Mouse (Mus musculus): Measurements from ENCODE around the gene Klf1.

Klf1 gene

DNA sequence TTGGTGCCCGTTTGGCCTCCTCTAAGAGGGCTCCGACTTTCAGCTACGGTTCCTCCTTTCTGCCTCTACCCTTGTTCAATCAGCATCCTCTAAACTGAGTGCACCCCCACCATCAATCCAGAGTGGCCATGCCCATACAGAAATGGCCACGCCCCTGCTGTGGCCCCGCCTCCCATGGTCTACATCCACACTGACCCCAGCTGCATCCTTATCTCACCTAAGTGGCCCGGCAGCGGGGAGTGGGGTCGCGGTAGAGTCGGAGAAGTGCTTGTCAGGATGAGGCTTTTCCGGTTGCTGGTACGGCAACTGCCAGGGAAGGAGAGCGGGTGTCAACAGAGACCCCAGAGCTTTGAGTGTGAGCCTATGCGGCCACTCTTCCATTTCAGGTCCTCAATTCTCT is 33.8 kb downstream of the Klf1 start:
- no peak for DNase-seq (ENCODE audit: low spot score)

- DNase-seq (ENCODE audit: low spot score) = no peak
These were observed 34.6 kb downstream of the Klf1 start for GRCm38 (mm10) chr8:84936041-84936961.

GRCm38 (mm10) chr8:84936962-84937546 is 35.3 kb downstream of the Klf1 start, which contains the start of gene Mast1:
Gene Mast1, minus strand, starts transcription at chr8:84937359.
- peak; percentile 80 for DNase-seq (ENCODE audit: low spot score)

GRCm38 (mm10) chr8:84937620-84938485 is 36.1 kb downstream of the Klf1 start:
- DNase-seq (ENCODE audit: low spot score) = no peak

GRCm38 (mm10) chr8:84943699-84944098 is 42.0 kb downstream of the Klf1 start:
- no peak for DNase-seq (ENCODE audit: low spot score)

GRCm38 (mm10) chr8:84944478-84945160 is 42.9 kb downstream of the Klf1 start:
- DNase-seq (ENCODE audit: low spot score) = peak; percentile 71

DNA sequence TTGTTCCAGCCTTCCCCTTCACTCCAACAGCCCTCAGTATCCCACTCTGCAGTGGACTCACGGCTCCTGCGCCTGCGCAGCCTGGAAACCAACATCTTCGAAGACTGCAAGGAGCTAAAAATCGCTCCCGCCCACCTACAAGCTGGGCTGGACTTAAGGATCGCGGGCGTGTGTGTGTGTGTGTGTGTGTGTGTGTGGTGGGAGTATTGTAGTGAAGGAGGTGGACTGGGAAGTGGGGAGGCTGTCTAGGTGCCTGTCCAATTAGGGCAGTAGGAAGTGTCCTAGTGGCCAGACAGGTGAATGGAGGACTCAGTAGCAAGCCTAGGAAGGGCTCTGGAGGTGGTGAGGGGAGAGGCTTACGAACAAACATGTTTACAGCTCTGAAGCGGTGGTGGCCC is 43.5 kb downstream of the Klf1 start:
- no peak for DNase-seq (ENCODE audit: low spot score)

DNA sequence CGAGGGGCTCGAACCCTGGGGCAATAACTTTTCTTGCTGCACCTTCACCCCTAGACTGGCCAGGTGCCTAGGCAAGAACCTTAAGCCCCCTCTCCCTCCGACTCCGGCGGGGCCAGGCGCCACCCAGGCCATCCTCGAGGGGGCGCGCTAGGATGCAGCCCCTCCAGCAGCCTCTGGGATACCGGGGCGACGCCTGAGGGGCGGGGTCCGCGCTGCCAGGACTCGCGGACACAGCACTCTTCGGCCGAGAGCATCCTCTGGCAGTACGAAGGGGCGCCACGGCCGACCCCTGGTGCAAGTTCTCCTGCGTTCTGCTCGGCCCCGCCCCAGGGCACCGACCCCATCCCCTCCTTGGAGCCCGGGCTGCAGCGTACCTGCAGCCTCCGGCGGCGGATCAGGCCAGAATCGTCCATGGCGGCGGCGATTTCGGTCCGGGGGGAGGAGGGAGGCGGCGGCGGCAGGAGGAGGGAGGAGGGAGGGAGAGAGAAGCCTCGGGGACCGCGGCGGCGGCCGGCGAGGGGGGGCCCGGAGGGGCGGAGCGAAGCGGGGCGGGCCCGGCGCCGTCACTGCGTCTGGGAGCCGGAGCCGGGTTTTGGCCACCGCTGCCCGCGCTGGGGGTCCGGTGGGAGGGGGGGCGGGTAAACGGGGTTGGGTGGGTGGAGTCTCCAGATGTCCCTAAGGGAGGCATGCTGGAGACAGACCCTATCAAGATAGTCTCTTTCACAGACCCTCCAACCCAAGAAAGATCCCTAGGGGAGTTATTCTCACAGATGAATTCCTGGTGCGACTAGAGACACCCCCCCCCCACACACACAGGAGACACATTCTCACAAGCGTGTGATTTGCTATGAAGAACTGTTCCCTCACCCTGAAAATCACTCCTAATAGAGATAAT is 44.2 kb downstream of the Klf1 start:
- DNase-seq (ENCODE audit: low spot score) = no peak

- no peak for DNase-seq (ENCODE audit: low spot score)
These were observed 45.0 kb downstream of the Klf1 start, which contains the start of gene Rtbdn for GRCm38 (mm10) chr8:84946528-84947240. Gene Rtbdn, plus strand, starts transcription at chr8:84946991.

DNA sequence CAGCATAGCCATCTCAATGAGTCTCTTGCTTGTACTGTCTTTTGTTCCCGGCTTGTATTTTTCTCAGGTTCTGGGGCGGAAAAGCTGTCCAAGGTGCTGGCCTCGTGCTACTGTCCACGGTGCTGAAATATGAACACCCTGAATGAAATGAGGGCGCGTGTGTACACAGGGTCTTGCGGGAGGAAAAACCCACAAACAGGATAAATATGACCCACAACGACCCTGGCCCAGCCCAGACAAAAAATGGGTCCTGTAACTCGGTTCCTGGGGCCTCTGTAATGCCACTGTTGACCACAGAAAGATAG is 45.5 kb downstream of the Klf1 start:
- DNase-seq (ENCODE audit: low spot score) = peak; percentile 77

DNA sequence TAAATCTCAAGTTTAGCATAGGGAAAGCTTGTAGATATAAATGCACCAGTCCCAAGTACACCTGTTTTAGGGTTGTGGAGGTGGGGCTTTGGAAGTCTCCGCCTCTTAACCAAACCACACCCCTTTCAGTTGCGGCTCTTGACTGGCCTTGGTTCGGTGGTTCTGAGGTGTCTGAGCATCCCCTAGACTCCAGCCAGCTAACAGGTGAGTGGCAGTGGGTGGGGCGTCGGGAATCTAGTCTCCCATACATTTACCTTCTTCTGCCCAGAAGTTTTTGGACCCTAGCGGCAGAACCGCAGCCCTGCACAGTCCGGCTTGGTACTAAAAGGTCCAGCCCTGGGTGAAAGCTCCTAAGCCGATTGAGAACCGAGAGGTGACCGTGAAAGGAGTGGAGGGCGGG is 48.0 kb downstream of the Klf1 start:
- no peak for DNase-seq (ENCODE audit: low spot score)

GRCm38 (mm10) chr8:84952612-84953255 is 51.0 kb downstream of the Klf1 start:
- peak; percentile 66 for DNase-seq (ENCODE audit: low spot score)

Measured in testis, postnatal 10 days (tissue).